28 mouse cellular contexts compared by ENCODE assay signal in the genomic region with DNA sequence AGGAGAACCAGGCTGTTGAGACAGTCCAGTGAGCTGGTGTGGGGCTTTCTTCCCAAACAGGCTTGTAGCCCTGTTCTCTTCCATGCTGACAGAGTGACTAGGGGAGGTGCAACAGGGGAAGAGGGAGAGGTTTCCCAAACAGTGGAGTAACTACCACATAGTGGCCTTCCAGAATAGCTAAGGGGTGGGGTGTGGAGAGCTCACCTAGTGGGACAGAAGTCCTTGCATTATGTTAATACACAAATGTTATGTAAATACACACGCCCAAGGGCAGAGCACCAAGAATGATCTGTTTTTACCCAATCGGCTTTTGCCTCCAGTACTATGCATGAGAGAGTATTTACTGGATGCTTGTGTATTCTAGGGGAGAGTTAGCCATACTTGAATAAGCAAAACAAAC.
A peak's percentile ranks its signal among the peaks of the same experiment; 100 is the strongest.
DNase-seq lines count a peak whose midpoint lies in the region.
"Had no signal": no experiment of that assay in that cellular context is flagged by ENCODE, and none has a peak within 500 bp of the region (broad histone marks: within the 10 kb centered on the region; RNA-seq: fewer than 3 reads in every experiment).

No protein-coding gene starts in this region.

- no peak overlapping the region for H3K27ac ChIP-seq in limb, embryonic 10.5 days
- H3K27ac ChIP-seq: embryonic facial prominence, embryonic 12.5 days; embryonic facial prominence, embryonic 15.5 days; forebrain, embryonic 12.5 days; forebrain, embryonic 15.5 days; gastrocnemius, adult 2 months; heart, embryonic 15.5 days; hindbrain, embryonic 14.5 days; hindbrain, postnatal 0 days had no signal

- H3K4me1 ChIP-seq in limb, embryonic 10.5 days = no peaks in the 10 kb centered on the region
- H3K4me1 ChIP-seq: embryonic facial prominence, embryonic 12.5 days; embryonic facial prominence, embryonic 15.5 days; forebrain, embryonic 12.5 days; forebrain, embryonic 15.5 days; heart, embryonic 12.5 days; heart, embryonic 15.5 days had no signal

- H3K27me3 ChIP-seq in limb, embryonic 10.5 days (ENCODE audit: low read depth, poor library complexity, severe bottlenecking) = no peaks in the 10 kb centered on the region
- H3K27me3 ChIP-seq: CH12.LX; embryonic facial prominence, embryonic 12.5 days; embryonic facial prominence, embryonic 15.5 days; forebrain, embryonic 12.5 days; forebrain, embryonic 15.5 days; heart, embryonic 12.5 days; heart, embryonic 15.5 days had no signal

- H3K4me3 ChIP-seq in limb, embryonic 10.5 days = no peak overlapping the region
- H3K4me3 ChIP-seq: embryonic facial prominence, embryonic 12.5 days; embryonic facial prominence, embryonic 15.5 days; forebrain, embryonic 12.5 days; forebrain, embryonic 15.5 days; gastrocnemius, adult 2 months; heart, embryonic 12.5 days; heart, embryonic 15.5 days had no signal

- no peaks in the 10 kb centered on the region for H3K9me3 ChIP-seq in limb, embryonic 10.5 days (replicated peaks)
- H3K9me3 ChIP-seq: embryonic facial prominence, embryonic 12.5 days; embryonic facial prominence, embryonic 15.5 days; forebrain, embryonic 12.5 days; forebrain, embryonic 15.5 days; heart, embryonic 15.5 days had no signal

- WGBS in limb, embryonic 10.5 days = 97% methylated on average over 2 of the region's 2 CpGs

- peak; percentile 69 for DNase-seq in heart, adult 11 months
- DNase-seq in heart, postnatal 4 days = no peak
- peak; percentile 1 for DNase-seq in ovary, postnatal 36 days (ENCODE audit: low spot score)
- DNase-seq in ovary, adult 18-20 months (ENCODE audit: low spot score) = no peak
- peak; percentile 71 for DNase-seq in ES-CJ7 (ENCODE audit: low read depth, low spot score)
- peak; percentile 19 for DNase-seq in limb, embryonic 10.5 days (ENCODE audit: low spot score)
- DNase-seq in layer of hippocampus, adult 11-12 months (ENCODE audit: low spot score) = no peak
- DNase-seq: adrenal gland, adult 2 months; adrenal gland, postnatal 14 days; B cell, adult 2 months; cerebellum, adult 11 months; cerebellum, adult 2 months; cerebellum, adult 9-11 months; cerebellum, postnatal 25 days; gastrocnemius, adult 2 months; gastrocnemius, postnatal 14 days; heart, postnatal 10 days; heart, postnatal 36 days; kidney, adult 11 months had no signal

- H3K36me3 ChIP-seq in limb, embryonic 10.5 days = no peaks in the 10 kb centered on the region
- H3K36me3 ChIP-seq: embryonic facial prominence, embryonic 12.5 days; embryonic facial prominence, embryonic 15.5 days; forebrain, embryonic 12.5 days; forebrain, embryonic 15.5 days; heart, embryonic 12.5 days; heart, embryonic 15.5 days had no signal

Comparison
In these comparisons a context has a peak if more than half of its experiments do, and no peak if none do; other contexts are left out.
1. DNase-seq: peak in heart, adult 11 months (single experiment), ovary, postnatal 36 days (single experiment), ES-CJ7 (single experiment) and limb, embryonic 10.5 days (single experiment); none in heart, postnatal 4 days (single experiment), ovary, adult 18-20 months (single experiment) and layer of hippocampus, adult 11-12 months (single experiment).